Comparison of ENCODE assay signal across 9 mouse cellular contexts in the genomic region with DNA sequence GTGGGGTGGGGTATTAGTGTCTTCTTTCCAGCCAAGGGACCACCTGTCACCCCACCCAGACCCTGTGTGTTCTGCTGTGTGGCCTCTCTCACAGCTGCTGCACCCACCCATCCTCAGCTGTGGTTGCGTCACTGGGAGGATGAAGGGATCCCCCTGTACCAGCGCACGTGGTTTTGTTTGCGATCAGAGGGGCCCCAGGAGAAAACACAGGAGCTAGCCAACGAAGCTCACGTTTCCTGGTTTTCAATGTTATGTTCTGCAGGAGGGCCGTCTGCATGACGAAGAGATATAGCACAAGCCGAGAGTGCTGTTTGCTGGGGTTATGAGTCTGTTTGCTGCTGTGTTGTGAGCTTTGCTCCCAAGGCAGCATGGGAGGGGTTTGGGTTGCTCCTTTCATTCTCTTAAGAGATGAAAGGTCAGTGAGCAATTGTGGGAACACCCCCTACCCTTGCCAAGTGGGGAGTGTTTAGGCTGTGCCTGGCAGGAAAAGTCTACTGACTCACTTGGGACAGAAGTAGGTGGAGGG.
DNase-seq lines count a peak whose midpoint lies in the region; ATAC-seq and TF ChIP-seq lines count a peak whose summit lies in the region.
"Had no signal": no experiment of that assay in that cellular context is flagged by ENCODE, and none has a peak within 500 bp of the region (broad histone marks: within the 10 kb centered on the region; RNA-seq: fewer than 3 reads in every experiment).

No protein-coding gene starts in this region.

- no peaks in the 10 kb centered on the region for H3K4me1 ChIP-seq in heart, adult 2 months (ENCODE audit: control insufficient read depth, insufficient read depth, low read length)
- H3K4me1 ChIP-seq in neural tube, embryonic 13.5 days (replicated peaks): peaks cover 7% of the 10 kb centered on the region; the same call in 1 of the 2 replicates

- 20% methylated on average over 9 of the region's 9 CpGs for WGBS in heart, adult 2 months
- WGBS in neural tube, embryonic 13.5 days: 17% methylated on average over 9 of the region's 9 CpGs

- no peak overlapping the region for H3K4me3 ChIP-seq in heart, adult 2 months
- no peak overlapping the region for H3K4me3 ChIP-seq in neural tube, embryonic 13.5 days

- DNase-seq in thymus, postnatal 4 days: peak; percentile 5
- no peak for DNase-seq in thymus, postnatal 0 days (ENCODE audit: low spot score)
- peak; percentile 39 for DNase-seq in heart, adult 2 months
- peak; percentile 56 for DNase-seq in kidney, adult 11 months
- DNase-seq in layer of hippocampus, adult 8-10 months (ENCODE audit: low spot score in 2 of 2): no peak

- intact Hi-C loops in heart, adult 2 months (cut with DNase I): no loop called here

- ATAC-seq in neural tube, embryonic 13.5 days (ENCODE audit: low read depth): no peak
- no peak for ATAC-seq in activated CD4-positive, CD25-positive, alpha-beta regulatory T cell, adult 4 months
- ATAC-seq in CD4-positive, CD25-positive, alpha-beta regulatory T cell, adult 4 months: no peak

- H3K79me2 ChIP-seq in heart, adult 2 months (replicated peaks; ENCODE audit: control insufficient read depth, insufficient read depth, low read length): no peaks in the 10 kb centered on the region

- no peak overlapping the region for H3K9ac ChIP-seq in heart, adult 2 months (ENCODE audit: low read depth, low read length)
- no peak overlapping the region for H3K9ac ChIP-seq in neural tube, embryonic 13.5 days

- H3K9me3 ChIP-seq in neural tube, embryonic 13.5 days: no peaks in the 10 kb centered on the region

- H3K36me3 ChIP-seq in heart, adult 2 months (ENCODE audit: control insufficient read depth, insufficient read depth, low read length): no peaks in the 10 kb centered on the region
- H3K36me3 ChIP-seq in neural tube, embryonic 13.5 days: no peaks in the 10 kb centered on the region

- H3K27ac ChIP-seq in heart, adult 2 months: no peak overlapping the region
- no peak overlapping the region for H3K27ac ChIP-seq in neural tube, embryonic 13.5 days (replicated peaks)
- H3K27ac ChIP-seq: macrophage had no signal

- no peak for TF ChIP-seq EP300 in heart, adult 2 months (IDR thresholded peaks at IDR 0.05; ENCODE audit: insufficient read depth, low read depth, low read length)

- H3K27me3 ChIP-seq in heart, adult 2 months (ENCODE audit: control insufficient read depth, insufficient read depth, low read length): no peaks in the 10 kb centered on the region
- H3K27me3 ChIP-seq in neural tube, embryonic 13.5 days: no peaks in the 10 kb centered on the region

- H3K4me2 ChIP-seq in neural tube, embryonic 13.5 days: peak overlapping the region; percentile 27

- TF ChIP-seq POLR2A in heart, adult 2 months (IDR thresholded peaks at IDR 0.05; ENCODE audit: insufficient read depth, low read depth, low read length): no peak

- TF ChIP-seq CTCF in heart, adult 2 months (IDR thresholded peaks at IDR 0.05): no peak

Comparison
In these comparisons a context has a peak if more than half of its experiments do, and no peak if none do; other contexts are left out.
1. DNase-seq: peak in thymus, postnatal 4 days (single experiment), heart, adult 2 months (2 of 2) and kidney, adult 11 months (single experiment); none in thymus, postnatal 0 days (single experiment) and layer of hippocampus, adult 8-10 months (0 of 2).